ENCODE assay signal across 26 mouse cellular contexts in genomic region chr19:31713321-31713720, GRCm38 (mm10). TPM values are rescaled to one million over a fixed set of nuclear protein-coding genes. Genes with fewer than 3 reads are reported as not detected.
DNase-seq lines count a peak whose midpoint lies in the region; ATAC-seq lines count a peak whose summit lies in the region.
"Had no signal": no experiment of that assay in that cellular context is flagged by ENCODE, and none has a peak within 500 bp of the region (broad histone marks: within the 10 kb centered on the region; RNA-seq: fewer than 3 reads in every experiment).

No protein-coding gene starts in this region.

- H3K4me2 ChIP-seq in liver, embryonic 11.5 days = no peak overlapping the region
- H3K4me2 ChIP-seq: embryonic facial prominence, embryonic 13.5 days; embryonic facial prominence, embryonic 15.5 days; forebrain, embryonic 12.5 days had no signal

- intact Hi-C loops in heart, postnatal 25 days (cut with DNase I) = no loop called here

- no peak overlapping the region for H3K9ac ChIP-seq in liver, embryonic 11.5 days (ENCODE audit: low read depth, low read length)
- H3K9ac ChIP-seq: embryonic facial prominence, embryonic 13.5 days; embryonic facial prominence, embryonic 15.5 days; forebrain, embryonic 12.5 days had no signal

- ATAC-seq in liver, embryonic 11.5 days (replicated peaks; ENCODE audit: low FRiP score) = no peak
- ATAC-seq: activated CD4-positive, CD25-positive, alpha-beta regulatory T cell, adult 4 months; forebrain, embryonic 14.5 days; forebrain, embryonic 16.5 days had no signal

- peak; percentile 5 to 6 for DNase-seq in kidney, postnatal 4 days
- no peak for DNase-seq in kidney, postnatal 36 days
- DNase-seq in 3134 (ENCODE audit: extremely low read depth, insufficient read length, low spot score) (peak; percentile 51), 3T3-L1 (ENCODE audit: low read depth, low spot score) (peak; percentile 78), NIH3T3 (ENCODE audit: low read depth) (peak; percentile 65)
- no peak for DNase-seq in liver, embryonic 11.5 days (ENCODE audit: low spot score)
- no peak for DNase-seq in heart, postnatal 25 days (ENCODE audit: low spot score)
- no peak for DNase-seq in layer of hippocampus, postnatal 10 days (ENCODE audit: low spot score in 2 of 2)
- DNase-seq: adrenal gland, adult 2 months; adrenal gland, postnatal 10 days; adrenal gland, postnatal 25 days; cerebellum, adult 11 months; cerebellum, adult 18-20 months; cerebellum, adult 8-10 months; cerebellum, adult 9-11 months; cerebellum, postnatal 14 days; cerebellum, postnatal 36 days had no signal

- H3K27ac ChIP-seq in liver, embryonic 11.5 days (ENCODE audit: low read depth, low read length) = no peak overlapping the region
- H3K27ac ChIP-seq: embryonic facial prominence, embryonic 13.5 days; embryonic facial prominence, embryonic 15.5 days; forebrain, embryonic 10.5 days; forebrain, embryonic 12.5 days had no signal

- H3K4me3 ChIP-seq in liver, embryonic 11.5 days (ENCODE audit: low read depth, low read length) = no peak overlapping the region
- H3K4me3 ChIP-seq: embryonic facial prominence, embryonic 13.5 days; embryonic facial prominence, embryonic 15.5 days; erythroblast, embryonic 14.5 days; forebrain, embryonic 10.5 days; forebrain, embryonic 12.5 days had no signal

- no peaks in the 10 kb centered on the region for H3K9me3 ChIP-seq in liver, embryonic 11.5 days (ENCODE audit: control insufficient read depth, low read length)
- H3K9me3 ChIP-seq: embryonic facial prominence, embryonic 13.5 days; embryonic facial prominence, embryonic 15.5 days; forebrain, embryonic 10.5 days; forebrain, embryonic 12.5 days had no signal

- WGBS in liver, embryonic 11.5 days = 57% methylated on average over 4 of the region's 4 CpGs

- H3K27me3 ChIP-seq in liver, embryonic 11.5 days (replicated peaks; ENCODE audit: control insufficient read depth, insufficient read depth, low read length) = no peaks in the 10 kb centered on the region
- H3K27me3 ChIP-seq: embryonic facial prominence, embryonic 13.5 days; embryonic facial prominence, embryonic 15.5 days; forebrain, embryonic 12.5 days had no signal

- H3K36me3 ChIP-seq in liver, embryonic 11.5 days (ENCODE audit: control insufficient read depth, insufficient read depth, low read length) = no peaks in the 10 kb centered on the region
- H3K36me3 ChIP-seq: embryonic facial prominence, embryonic 13.5 days; embryonic facial prominence, embryonic 15.5 days; forebrain, embryonic 10.5 days; forebrain, embryonic 12.5 days had no signal

- H3K4me1 ChIP-seq in liver, embryonic 11.5 days (replicated peaks; ENCODE audit: control insufficient read depth, insufficient read depth, low read length) = no peaks in the 10 kb centered on the region
- H3K4me1 ChIP-seq: embryonic facial prominence, embryonic 13.5 days; embryonic facial prominence, embryonic 15.5 days; forebrain, embryonic 12.5 days had no signal

RNA-seq across cellular contexts. Expression of gene Prkg1, which starts 51.5 kb away (rescaled TPM):
- 1.9 and 2.2 TPM in 2 replicates for polyA plus RNA-seq in liver, embryonic 11.5 days (2014; fragmentation: Nextera tagmentation; extraction: Ambion mirVana)
- total RNA-seq in heart, postnatal 25 days (2021) = 10 to 100 TPM; 12.2 to 14.8 TPM
- total RNA-seq in layer of hippocampus, postnatal 10 days (2021) = 10 to 100 TPM; 21.7 to 23.2 TPM
- total RNA-seq: MEL had no signal
- polyA plus RNA-seq: erythroblast, embryonic 14.5 days had no signal

Comparison
In these comparisons a context has a peak if more than half of its experiments do, and no peak if none do; other contexts are left out.
1. DNase-seq: peak in kidney, postnatal 4 days (2 of 2), 3134 (single experiment), 3T3-L1 (single experiment) and NIH3T3 (single experiment); none in kidney, postnatal 36 days (0 of 2), liver, embryonic 11.5 days (single experiment), heart, postnatal 25 days (single experiment) and layer of hippocampus, postnatal 10 days (0 of 2).